Mouse (Mus musculus): ENCODE measurements at regions not wholly inside any gene's neighbourhood (a gene's known extent, or its start where the extent isn't known, plus 50 kb on each side); places are given as distances from the start of the nearest gene placed in this dataset.

DNA sequence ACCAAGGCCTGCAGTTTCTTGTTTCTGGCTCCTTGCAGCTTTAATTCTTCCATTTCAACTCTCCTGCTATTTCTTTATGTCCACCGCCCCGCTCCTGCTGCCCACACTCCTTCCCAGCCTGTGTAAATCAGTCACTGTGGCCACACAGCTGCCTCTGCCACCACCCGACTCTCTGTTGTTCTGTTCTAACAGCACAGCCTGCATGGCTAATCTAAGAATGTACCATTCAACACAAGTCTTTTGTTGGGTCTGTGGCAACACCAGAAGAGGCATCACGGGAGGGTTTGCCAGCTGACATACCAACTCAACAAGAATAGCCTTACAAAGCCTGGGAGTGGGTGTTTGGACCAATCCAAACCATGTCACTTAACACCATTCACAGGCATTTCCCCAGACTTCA is 264.9 kb upstream of the Pum3 start:
- H3K4me3 ChIP-seq (replicated peaks; ENCODE audit: low read length): no peak overlapping the region
- peaks cover 6% of the 10 kb centered on the region; the same call in 1 of the 2 replicates for H3K9me3 ChIP-seq (ENCODE audit: low read length)
- no peaks in the 10 kb centered on the region for H3K4me1 ChIP-seq (replicated peaks; ENCODE audit: low read depth, low read length)
- TF ChIP-seq NANOG (IDR thresholded peaks at IDR 0.05; ENCODE audit: borderline replicate concordance, low read length) (no peak), CTCF (conservative IDR thresholded peaks at IDR 0.05; ENCODE audit: low read length) (no peak), POU5F1 (IDR thresholded peaks at IDR 0.05; ENCODE audit: borderline replicate concordance, low read length) (no peak)
- no peaks in the 10 kb centered on the region for H3K27me3 ChIP-seq (ENCODE audit: insufficient read depth, low read length)
- no peaks in the 10 kb centered on the region for H3K36me3 ChIP-seq (ENCODE audit: insufficient read depth, low read length)

DNA sequence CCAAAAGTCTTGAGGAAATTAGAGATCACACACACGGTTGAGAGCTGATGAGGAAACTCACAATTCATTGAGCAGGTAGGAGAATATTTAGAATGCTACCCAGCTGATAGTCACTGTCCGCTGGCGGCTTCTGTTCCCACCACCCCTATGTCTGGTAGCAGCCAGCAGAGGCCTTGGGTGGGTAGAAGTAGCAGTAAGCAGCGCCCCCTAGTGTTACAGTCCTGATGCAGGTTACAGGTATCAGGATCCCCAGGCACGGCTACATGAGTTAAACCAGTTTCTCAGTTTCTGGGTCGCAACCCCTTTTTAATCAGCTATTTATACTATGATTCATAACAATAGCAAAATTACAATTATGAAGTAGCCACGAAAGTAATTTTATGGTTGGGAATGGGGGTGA is 264.1 kb upstream of the Pum3 start:
- TF ChIP-seq CTCF (conservative IDR thresholded peaks at IDR 0.05; ENCODE audit: low read length) (peak; percentile 68), NANOG (IDR thresholded peaks at IDR 0.05; ENCODE audit: borderline replicate concordance, low read length) (no peak)
- no peaks in the 10 kb centered on the region for H3K4me1 ChIP-seq (replicated peaks; ENCODE audit: low read depth, low read length)
- no peak overlapping the region for H3K4me3 ChIP-seq (replicated peaks; ENCODE audit: low read length)
- peaks cover 6% of the 10 kb centered on the region; the same call in 1 of the 2 replicates for H3K9me3 ChIP-seq (ENCODE audit: low read length)
- H3K36me3 ChIP-seq (ENCODE audit: insufficient read depth, low read length): no peaks in the 10 kb centered on the region
- H3K27me3 ChIP-seq (ENCODE audit: insufficient read depth, low read length): no peaks in the 10 kb centered on the region

DNA sequence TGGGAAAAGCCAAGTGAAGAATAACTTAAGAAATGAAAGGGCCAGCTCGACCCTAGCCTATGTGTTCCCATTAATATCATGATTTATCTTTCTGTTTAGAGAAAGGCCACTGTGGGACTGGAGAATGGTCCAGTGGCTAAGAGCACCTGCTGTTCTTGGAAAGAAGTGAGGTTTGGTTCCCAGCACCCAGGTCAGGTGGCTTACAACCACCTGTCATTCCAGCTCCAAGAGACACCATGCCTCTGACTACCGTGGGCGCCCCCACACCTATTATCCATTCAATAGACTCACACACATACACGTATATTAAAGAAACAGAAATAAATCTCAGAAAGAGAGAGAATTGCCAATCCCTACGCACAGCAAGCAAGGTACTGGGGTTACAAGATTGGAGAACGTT is 263.3 kb upstream of the Pum3 start:
- Histone ChIP-seq H3K4me3 (replicated peaks; ENCODE audit: low read length) (no peak overlapping the region), H3K27me3 (ENCODE audit: insufficient read depth, low read length) (no peaks in the 10 kb centered on the region), H3K4me1 (replicated peaks; ENCODE audit: low read depth, low read length) (no peaks in the 10 kb centered on the region), H3K36me3 (ENCODE audit: insufficient read depth, low read length) (no peaks in the 10 kb centered on the region), H3K9me3 (ENCODE audit: low read length) (peaks cover 6% of the 10 kb centered on the region; the same call in 1 of the 2 replicates)
- TF ChIP-seq POU5F1 (IDR thresholded peaks at IDR 0.05; ENCODE audit: borderline replicate concordance, low read length) (no peak), CTCF (conservative IDR thresholded peaks at IDR 0.05; ENCODE audit: low read length) (no peak), NANOG (IDR thresholded peaks at IDR 0.05; ENCODE audit: borderline replicate concordance, low read length) (no peak)

DNA sequence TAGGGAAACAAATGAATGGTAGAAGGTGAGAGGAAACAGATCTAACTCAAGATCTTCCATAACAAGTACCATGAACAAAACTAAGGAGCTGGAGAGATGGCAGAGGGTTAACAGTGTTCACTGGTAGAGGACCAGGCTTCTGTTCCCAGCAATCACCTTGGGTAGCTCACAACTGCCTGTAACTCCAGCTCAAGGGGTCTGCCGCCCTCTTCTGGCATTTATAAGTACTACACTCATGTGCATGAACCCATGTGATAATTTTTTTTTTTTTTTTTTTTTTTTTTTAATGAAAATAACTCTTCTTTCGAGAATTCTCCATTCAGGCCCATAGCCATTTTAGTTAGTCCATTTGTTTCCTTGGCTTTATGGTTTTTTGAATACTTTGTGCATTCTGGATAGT is 253.8 kb upstream of the Pum3 start:
- Histone ChIP-seq H3K4me1 (replicated peaks; ENCODE audit: low read depth, low read length) (no peaks in the 10 kb centered on the region), H3K9me3 (ENCODE audit: low read length) (peaks cover 5% of the 10 kb centered on the region), H3K36me3 (ENCODE audit: insufficient read depth, low read length) (no peaks in the 10 kb centered on the region), H3K4me3 (replicated peaks; ENCODE audit: low read length) (no peak overlapping the region), H3K27me3 (ENCODE audit: insufficient read depth, low read length) (no peaks in the 10 kb centered on the region)
- TF ChIP-seq NANOG (IDR thresholded peaks at IDR 0.05; ENCODE audit: borderline replicate concordance, low read length) (no peak), CTCF (conservative IDR thresholded peaks at IDR 0.05; ENCODE audit: low read length) (peak; percentile 78)

DNA sequence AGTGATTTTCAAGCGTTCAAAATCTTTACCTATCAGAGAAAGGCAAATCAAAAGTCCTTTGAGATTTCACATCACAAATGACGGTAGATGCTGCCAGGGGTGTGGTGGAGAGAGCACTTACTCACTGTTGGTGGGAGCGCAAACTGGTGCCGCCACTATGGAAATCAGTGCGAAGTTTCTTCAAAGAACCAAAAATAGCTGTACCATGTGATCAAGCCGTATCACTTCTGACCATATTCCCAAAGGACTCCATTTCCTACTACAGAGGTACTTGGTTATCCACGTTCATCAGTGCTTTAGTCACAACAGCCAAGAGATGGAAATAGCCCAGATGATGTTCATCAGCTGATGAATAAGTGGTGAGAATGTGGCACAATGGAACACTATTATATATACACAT is 249.8 kb upstream of the Pum3 start:
- Histone ChIP-seq H3K4me1 (replicated peaks; ENCODE audit: low read depth, low read length) (no peaks in the 10 kb centered on the region), H3K4me3 (replicated peaks; ENCODE audit: low read length) (no peak overlapping the region), H3K27me3 (ENCODE audit: insufficient read depth, low read length) (no peaks in the 10 kb centered on the region), H3K36me3 (ENCODE audit: insufficient read depth, low read length) (no peaks in the 10 kb centered on the region), H3K9me3 (ENCODE audit: low read length) (peaks cover 5% of the 10 kb centered on the region)
- TF ChIP-seq CTCF (conservative IDR thresholded peaks at IDR 0.05; ENCODE audit: low read length) (no peak), NANOG (IDR thresholded peaks at IDR 0.05; ENCODE audit: borderline replicate concordance, low read length) (no peak)

DNA sequence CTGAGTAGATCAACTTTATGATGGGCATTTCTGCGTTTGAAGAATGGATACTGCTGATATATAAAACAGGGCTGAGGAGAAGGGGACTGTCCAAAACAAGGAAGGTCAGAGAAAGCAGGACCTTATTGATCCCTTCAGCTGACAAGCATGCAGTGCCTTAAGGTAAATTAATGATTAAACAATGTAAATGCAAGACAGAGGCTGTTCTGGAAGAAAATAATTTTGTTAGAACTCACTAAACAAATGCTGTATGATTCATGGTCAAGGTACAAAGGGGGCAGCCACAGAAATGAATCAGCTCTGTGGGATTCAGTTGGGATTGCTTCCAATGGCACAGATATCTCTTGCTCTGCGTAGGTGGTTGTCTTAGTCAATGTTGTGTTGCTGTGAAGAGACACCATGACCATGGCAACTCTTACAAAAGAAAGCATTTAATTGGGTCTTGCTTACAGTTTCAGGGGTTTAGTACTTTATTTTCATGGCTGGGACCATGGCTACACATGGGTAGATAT is 243.1 kb upstream of the Pum3 start:
- TF ChIP-seq POU5F1 (IDR thresholded peaks at IDR 0.05; ENCODE audit: borderline replicate concordance, low read length): no peak
- TF ChIP-seq NANOG (IDR thresholded peaks at IDR 0.05; ENCODE audit: borderline replicate concordance, low read length): no peak
- no peak for TF ChIP-seq CTCF (conservative IDR thresholded peaks at IDR 0.05; ENCODE audit: low read length)

DNA sequence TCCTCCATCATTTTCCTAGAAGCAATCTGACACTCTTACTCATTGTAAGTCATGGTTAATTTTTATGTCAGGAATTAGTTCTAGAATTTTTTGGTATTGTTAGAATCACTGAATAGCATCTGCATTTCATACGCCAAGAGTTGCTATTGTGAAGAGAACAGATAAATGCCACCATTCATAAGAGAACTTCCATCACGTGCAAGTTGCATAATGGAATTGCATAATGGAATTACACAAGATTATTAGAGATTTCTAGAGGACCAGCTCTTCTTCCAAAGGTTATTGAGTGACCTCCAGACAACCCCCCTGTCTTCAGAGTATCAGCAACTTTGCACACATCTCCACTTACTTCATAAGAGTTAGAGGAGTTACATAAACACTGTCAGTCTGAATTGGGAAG is 233.7 kb upstream of the Pum3 start:
- no peaks in the 10 kb centered on the region for H3K36me3 ChIP-seq (ENCODE audit: insufficient read depth, low read length)
- no peaks in the 10 kb centered on the region for H3K27me3 ChIP-seq (ENCODE audit: insufficient read depth, low read length)
- TF ChIP-seq POU5F1 (IDR thresholded peaks at IDR 0.05; ENCODE audit: borderline replicate concordance, low read length): no peak
- TF ChIP-seq NANOG (IDR thresholded peaks at IDR 0.05; ENCODE audit: borderline replicate concordance, low read length): no peak
- no peak for TF ChIP-seq CTCF (conservative IDR thresholded peaks at IDR 0.05; ENCODE audit: low read length)
- H3K4me1 ChIP-seq (replicated peaks; ENCODE audit: low read depth, low read length): peaks cover 3% of the 10 kb centered on the region; the same call in 1 of the 2 replicates
- H3K9me3 ChIP-seq (ENCODE audit: low read length): no peaks in the 10 kb centered on the region
- no peak overlapping the region for H3K4me3 ChIP-seq (replicated peaks; ENCODE audit: low read length)

More for the DNA sequence above, 243.1 kb upstream of the Pum3 start:
- H3K27me3 ChIP-seq (ENCODE audit: insufficient read depth, low read length): no peaks in the 10 kb centered on the region
- H3K4me3 ChIP-seq (replicated peaks; ENCODE audit: low read length): no peak overlapping the region
- no peaks in the 10 kb centered on the region for H3K9me3 ChIP-seq (ENCODE audit: low read length)
- H3K36me3 ChIP-seq (ENCODE audit: insufficient read depth, low read length): no peaks in the 10 kb centered on the region
- peaks cover 4% of the 10 kb centered on the region; the same call in 1 of the 2 replicates for H3K4me1 ChIP-seq (replicated peaks; ENCODE audit: low read depth, low read length)

DNA sequence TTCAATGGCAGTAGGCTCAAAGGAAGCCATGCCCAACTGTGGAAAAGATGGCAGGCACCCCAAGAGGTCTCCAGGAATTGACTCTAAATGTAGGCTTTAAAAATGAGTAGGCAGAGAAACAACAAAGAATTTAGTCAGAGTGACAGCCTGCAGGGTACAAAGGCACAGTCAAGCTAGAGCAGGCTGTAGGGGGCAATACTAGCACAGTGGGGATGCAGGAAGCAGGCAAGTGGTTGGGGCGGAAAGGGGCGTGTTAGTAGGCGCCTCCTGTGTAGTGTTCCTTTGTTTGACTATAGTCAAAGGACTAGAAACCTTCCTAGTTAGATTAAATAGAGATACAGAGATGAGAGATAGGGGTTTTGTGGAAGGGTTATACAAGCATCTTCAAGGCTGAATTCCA is 211.4 kb upstream of the Pum3 start:
- Histone ChIP-seq H3K4me1 (replicated peaks; ENCODE audit: low read depth, low read length) (peaks cover 28% of the 10 kb centered on the region), H3K9me3 (ENCODE audit: low read length) (peaks cover 19% of the 10 kb centered on the region), H3K27me3 (ENCODE audit: insufficient read depth, low read length) (0 out of 2 replicates have a peak, but pooled peaks cover 3% of the 10 kb centered on the region), H3K36me3 (ENCODE audit: insufficient read depth, low read length) (no peaks in the 10 kb centered on the region), H3K4me3 (replicated peaks; ENCODE audit: low read length) (no peak overlapping the region)
- TF ChIP-seq CTCF (conservative IDR thresholded peaks at IDR 0.05; ENCODE audit: low read length): no peak
- TF ChIP-seq POU5F1 (IDR thresholded peaks at IDR 0.05; ENCODE audit: borderline replicate concordance, low read length): no peak
- TF ChIP-seq NANOG (IDR thresholded peaks at IDR 0.05; ENCODE audit: borderline replicate concordance, low read length): no peak

DNA sequence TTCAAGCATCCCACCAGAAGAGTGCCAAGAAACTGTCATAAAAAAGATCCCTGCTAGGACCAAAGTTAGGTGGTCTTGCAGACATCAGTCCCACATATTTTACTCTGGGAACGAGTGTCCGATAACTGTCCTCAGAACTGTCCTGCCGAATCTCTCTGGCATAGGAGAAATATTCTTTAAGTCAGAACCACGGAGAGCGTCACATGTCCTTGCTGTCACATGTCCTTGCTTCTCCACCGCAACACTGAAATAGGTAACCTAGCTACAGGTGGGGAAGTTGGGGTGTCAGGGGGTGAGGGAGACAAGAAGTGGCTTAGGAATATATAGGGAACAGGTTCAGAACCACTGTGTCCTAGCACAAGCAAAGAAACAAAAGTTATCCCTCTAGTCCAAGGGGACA is 203.5 kb upstream of the Pum3 start:
- H3K4me3 ChIP-seq (replicated peaks; ENCODE audit: low read length): no peak overlapping the region
- H3K27me3 ChIP-seq (ENCODE audit: insufficient read depth, low read length): no peaks in the 10 kb centered on the region
- no peaks in the 10 kb centered on the region for H3K9me3 ChIP-seq (ENCODE audit: low read length)
- no peaks in the 10 kb centered on the region for H3K36me3 ChIP-seq (ENCODE audit: insufficient read depth, low read length)
- TF ChIP-seq POU5F1 (IDR thresholded peaks at IDR 0.05; ENCODE audit: borderline replicate concordance, low read length) (no peak), NANOG (IDR thresholded peaks at IDR 0.05; ENCODE audit: borderline replicate concordance, low read length) (no peak), CTCF (conservative IDR thresholded peaks at IDR 0.05; ENCODE audit: low read length) (no peak)
- H3K4me1 ChIP-seq (replicated peaks; ENCODE audit: low read depth, low read length): peaks cover 25% of the 10 kb centered on the region
